Mouse (Mus musculus): ENCODE results near the gene Ap1s1. TPM values are rescaled to one million over a fixed set of nuclear protein-coding genes. Genes with fewer than 3 reads are reported as not detected.

Gene Ap1s1
- total RNA-seq, 2 experiments from 2014 or later = 298 to 323 TPM

DNA sequence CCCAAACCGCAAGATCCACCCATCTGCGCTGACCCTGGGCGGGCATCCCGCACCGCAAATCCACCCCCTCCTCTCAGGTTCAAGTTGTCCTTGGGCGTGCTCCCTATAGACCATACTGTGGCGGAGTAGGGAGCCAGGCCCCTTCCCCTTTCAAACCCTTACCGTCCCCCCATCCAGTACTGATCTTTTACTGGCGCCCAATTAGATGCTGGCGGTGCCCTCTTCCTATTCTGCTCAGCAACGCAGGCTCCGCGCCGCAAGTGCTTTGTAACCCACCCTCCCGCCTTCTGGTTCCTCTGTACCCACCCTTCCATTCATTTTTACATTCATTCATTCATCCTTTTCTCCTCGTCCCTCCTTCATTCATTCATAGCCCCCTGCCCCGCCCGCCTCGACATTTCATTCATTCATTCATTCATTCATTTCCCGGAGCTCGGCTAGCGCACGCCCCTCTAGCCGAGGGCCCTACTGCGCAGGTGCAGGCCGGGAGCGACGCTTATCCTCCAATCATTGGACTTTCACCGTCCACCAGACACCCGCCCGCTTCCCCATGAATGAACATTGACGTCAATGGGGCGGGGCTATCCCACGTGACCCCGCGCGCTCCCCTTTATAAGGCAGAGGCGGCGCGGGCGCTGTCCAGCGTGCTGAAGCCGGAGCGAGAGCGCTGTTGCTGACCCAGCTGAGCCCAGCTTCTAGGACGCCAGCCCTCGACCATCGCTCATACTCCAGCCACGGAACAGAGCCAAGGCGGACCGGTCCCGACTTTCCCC lies 16.1 kb downstream of the Ap1s1 start:
- H3K4me3 ChIP-seq = peak overlapping the region; percentile 72
- peak; percentile 94 to 95 for DNase-seq (ENCODE audit: low spot score in 2 of 2)
- peak overlapping the region; percentile 92 for H3K27ac ChIP-seq
- TF ChIP-seq CTCF (conservative IDR thresholded peaks at IDR 0.05) = no peak

DNA sequence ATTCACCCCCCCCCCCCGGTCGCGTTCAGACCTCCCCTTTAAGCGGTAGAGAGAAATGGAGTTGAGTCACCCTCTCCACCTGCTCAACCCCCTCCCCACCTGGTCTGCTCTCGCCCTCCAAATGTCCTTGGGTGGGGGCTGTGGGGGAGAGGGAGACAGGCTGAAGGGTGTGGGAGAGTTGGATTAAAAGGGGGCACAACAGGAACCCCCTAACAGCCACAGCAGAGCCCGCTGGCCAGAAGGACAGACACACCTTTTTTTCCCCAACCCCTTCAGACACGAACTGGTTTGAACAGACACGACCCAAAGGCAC lies 16.7 kb downstream of the Ap1s1 start:
- H3K27ac ChIP-seq = no peak overlapping the region
- DNase-seq (ENCODE audit: low spot score in 2 of 2) = no peak
- H3K4me3 ChIP-seq = peak overlapping the region; percentile 72
- no peak for TF ChIP-seq CTCF (conservative IDR thresholded peaks at IDR 0.05)

- Histone ChIP-seq H3K27ac (no peak overlapping the region), H3K4me3 (no peak overlapping the region)
- DNase-seq (ENCODE audit: low spot score in 2 of 2) = no peak
- TF ChIP-seq CTCF (conservative IDR thresholded peaks at IDR 0.05) = no peak
Measured at GRCm38 (mm10) chr5:137028561-137029272, 17.2 kb downstream of the Ap1s1 start.

DNA sequence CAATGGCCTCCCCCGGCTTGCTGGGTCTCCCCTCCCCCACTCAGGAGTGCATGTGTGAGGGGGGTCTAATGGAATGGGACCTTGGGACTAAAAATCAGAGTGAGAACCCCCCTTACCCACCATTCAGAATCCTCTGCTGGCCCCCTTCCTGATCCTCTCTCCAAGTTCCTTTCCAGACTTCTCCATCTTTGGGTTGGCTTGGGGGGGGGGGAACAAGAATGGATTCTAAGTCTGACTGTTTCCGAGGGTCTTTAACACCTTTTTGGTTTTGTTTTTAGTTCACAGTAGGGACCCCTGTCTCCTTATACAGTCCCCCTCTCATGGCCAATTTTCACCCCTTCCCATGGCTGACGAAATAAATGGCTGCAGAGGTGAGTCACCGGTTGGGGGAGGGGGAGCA lies 19.8 kb downstream of the Ap1s1 start, which contains the start of gene Vgf:
TSS of gene Vgf (plus strand) at position 301 of the 400 bp plus-strand sequence.
- H3K27ac ChIP-seq = no peak within 1 kb of the TSS
- peak within 1 kb of the TSS; percentile 12; the same call in 1 of the 2 replicates for H3K4me3 ChIP-seq
- DNase-seq (ENCODE audit: low spot score in 2 of 2) = no peak
- TF ChIP-seq CTCF (conservative IDR thresholded peaks at IDR 0.05) = no peak

DNA sequence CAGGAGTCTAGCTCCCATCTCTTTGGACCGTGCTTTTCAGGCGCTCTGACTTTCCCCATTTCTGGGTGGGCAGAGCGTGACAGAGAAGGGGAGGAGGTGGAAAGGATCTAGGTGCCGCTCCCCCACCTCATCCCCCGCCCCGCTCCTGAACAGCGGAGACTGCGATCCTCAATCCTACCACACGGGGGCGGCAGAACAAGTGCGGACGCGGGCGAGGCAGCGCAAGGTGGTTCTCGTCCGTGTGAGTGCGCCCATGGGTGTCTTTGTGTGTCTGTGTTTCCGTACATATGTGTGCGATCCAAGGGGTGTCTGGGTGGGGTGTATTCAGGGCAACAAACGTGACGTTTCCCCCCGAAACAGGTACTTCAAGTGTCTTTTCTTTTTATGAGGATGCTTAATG lies 20.8 kb downstream of the Ap1s1 start:
- H3K27ac ChIP-seq = no peak overlapping the region
- peak; percentile 97 for TF ChIP-seq CTCF (conservative IDR thresholded peaks at IDR 0.05)
- peak; percentile 65 to 86 for DNase-seq (ENCODE audit: low spot score in 2 of 2)
- H3K4me3 ChIP-seq = peak overlapping the region; percentile 12; the same call in 1 of the 2 replicates

DNA sequence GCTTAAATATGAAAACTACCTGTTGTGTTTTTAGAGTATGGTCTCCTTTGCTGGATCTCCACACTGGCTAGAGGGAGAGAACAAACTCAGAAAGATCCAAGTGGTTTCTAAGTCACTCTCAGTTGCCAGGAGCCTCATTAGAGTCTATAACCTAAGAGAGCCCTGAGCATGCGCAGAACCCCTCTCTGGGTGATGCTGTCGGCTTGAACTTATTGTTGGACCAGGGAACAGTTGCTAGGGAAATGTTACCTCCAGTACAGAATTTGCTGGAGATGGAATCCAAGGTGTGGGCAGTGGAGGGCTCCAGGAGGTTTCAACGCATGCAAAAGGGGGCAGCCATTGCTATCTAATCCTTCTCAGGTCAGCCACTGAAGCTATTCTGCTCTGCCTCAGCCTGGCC lies 21.6 kb downstream of the Ap1s1 start:
- H3K4me3 ChIP-seq = no peak overlapping the region
- no peak for DNase-seq (ENCODE audit: low spot score in 2 of 2)
- H3K27ac ChIP-seq = no peak overlapping the region
- no peak for TF ChIP-seq CTCF (conservative IDR thresholded peaks at IDR 0.05)

DNA sequence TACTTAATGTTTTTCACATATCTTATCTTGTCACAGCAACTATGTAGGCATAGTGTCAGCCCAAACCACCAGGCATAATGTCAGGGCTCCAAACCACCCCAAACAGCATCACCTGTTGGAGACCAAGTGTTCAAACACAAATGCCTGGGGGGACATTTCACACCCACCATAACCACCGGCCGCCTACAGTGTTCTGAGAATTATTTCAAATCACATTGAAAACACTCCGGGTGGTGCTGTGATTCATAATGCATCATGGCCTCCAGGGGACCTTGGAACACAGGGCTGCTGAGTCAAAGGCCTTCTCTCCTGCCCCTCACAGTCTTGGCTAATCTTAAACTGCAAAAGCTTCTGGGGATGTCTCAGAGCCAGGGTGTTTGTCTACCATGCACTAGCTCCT lies 30.0 kb downstream of the Ap1s1 start:
- H3K4me3 ChIP-seq = no peak overlapping the region
- H3K27ac ChIP-seq = no peak overlapping the region
- no peak for DNase-seq (ENCODE audit: low spot score in 2 of 2)
- no peak for TF ChIP-seq CTCF (conservative IDR thresholded peaks at IDR 0.05)

DNA sequence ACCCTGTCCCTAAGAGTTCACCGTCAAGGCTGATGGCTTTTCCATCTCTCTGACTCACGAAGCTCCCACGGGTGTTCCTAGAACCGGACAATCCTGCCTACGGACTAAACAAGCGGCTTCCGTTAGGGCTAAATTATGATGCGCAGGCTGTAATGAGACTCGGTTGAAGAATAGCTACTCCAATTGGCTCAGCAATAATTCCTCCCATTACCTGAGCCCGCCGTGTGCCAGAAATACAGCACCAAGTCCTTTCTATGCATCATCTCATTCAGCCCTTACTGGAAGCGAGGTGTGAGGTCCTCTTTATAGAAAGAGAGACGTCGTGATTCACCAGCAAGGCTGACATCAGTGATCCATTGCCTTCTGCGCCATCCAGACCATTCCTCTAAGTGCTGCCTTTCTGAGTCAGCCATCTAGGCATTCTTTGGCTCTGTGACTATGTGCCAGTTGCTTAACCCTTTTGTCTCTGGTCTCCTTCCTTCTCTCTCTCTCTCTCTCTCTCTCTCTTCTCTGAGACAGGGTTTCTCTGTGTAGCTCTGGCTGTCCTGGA lies 33.5 kb downstream of the Ap1s1 start:
- no peak for DNase-seq (ENCODE audit: low spot score in 2 of 2)
- Histone ChIP-seq H3K4me3 (no peak overlapping the region), H3K27ac (no peak overlapping the region)
- no peak for TF ChIP-seq CTCF (conservative IDR thresholded peaks at IDR 0.05)

GRCm38 (mm10) chr5:137009988-137010387 lies 35.9 kb downstream of the Ap1s1 start:
- no peak overlapping the region for H3K4me3 ChIP-seq
- DNase-seq (ENCODE audit: low spot score in 2 of 2) = peak in 1 of 2 experiments; percentile 67
- TF ChIP-seq CTCF (conservative IDR thresholded peaks at IDR 0.05) = peak; percentile 85
- H3K27ac ChIP-seq = no peak overlapping the region

GRCm38 (mm10) chr5:137007276-137007675 lies 38.7 kb downstream of the Ap1s1 start:
- H3K27ac ChIP-seq = no peak overlapping the region
- no peak for DNase-seq (ENCODE audit: low spot score in 2 of 2)
- no peak for TF ChIP-seq CTCF (conservative IDR thresholded peaks at IDR 0.05)
- H3K4me3 ChIP-seq = no peak overlapping the region

- Histone ChIP-seq H3K27ac (no peak overlapping the region), H3K4me3 (no peak overlapping the region)
- TF ChIP-seq CTCF (conservative IDR thresholded peaks at IDR 0.05) = no peak
- no peak for DNase-seq (ENCODE audit: low spot score in 2 of 2)
Measured at GRCm38 (mm10) chr5:137000612-137001011, 45.3 kb downstream of the Ap1s1 start.

GRCm38 (mm10) chr5:136999449-136999848 lies 46.5 kb downstream of the Ap1s1 start:
- TF ChIP-seq CTCF (conservative IDR thresholded peaks at IDR 0.05) = no peak

GRCm38 (mm10) chr5:136989801-136990200 lies 56.1 kb downstream of the Ap1s1 start:
- Histone ChIP-seq H3K27ac (no peak overlapping the region), H3K4me3 (no peak overlapping the region)
- no peak for TF ChIP-seq CTCF (conservative IDR thresholded peaks at IDR 0.05)
- no peak for DNase-seq (ENCODE audit: low spot score in 2 of 2)

More at GRCm38 (mm10) chr5:136999449-136999848, 46.5 kb downstream of the Ap1s1 start:
- Histone ChIP-seq H3K27ac (no peak overlapping the region), H3K4me3 (no peak overlapping the region)
- no peak for DNase-seq (ENCODE audit: low spot score in 2 of 2)
